Mouse (Mus musculus): ENCODE measurements at regions not wholly inside any gene's neighbourhood (a gene's known extent, or its start where the extent isn't known, plus 50 kb on each side); places are given as distances from the start of the nearest gene placed in this dataset.

DNA sequence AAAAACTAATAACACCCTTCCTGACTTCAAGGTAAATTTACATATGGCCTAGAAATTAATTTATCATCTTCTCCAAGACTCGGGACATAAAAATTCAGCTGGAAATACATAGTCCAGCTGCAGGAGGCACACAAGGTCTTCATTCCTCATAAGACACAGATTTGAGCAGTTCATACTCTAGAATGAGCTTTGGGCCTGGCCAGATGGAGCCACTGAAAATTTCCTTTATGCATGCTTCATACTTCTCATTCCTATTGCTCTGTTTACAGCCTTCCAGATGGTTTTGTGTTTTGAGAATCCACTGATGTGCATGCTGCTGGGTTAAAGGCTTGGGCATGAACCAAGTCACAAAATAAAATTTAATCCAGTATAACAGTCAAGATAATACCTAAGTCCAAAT lies 222.1 kb downstream of the Ptprc start:
- TF ChIP-seq CTCF (IDR thresholded peaks at IDR 0.05) (no peak), POLR2A (IDR thresholded peaks at IDR 0.05; ENCODE audit: insufficient read depth, low read depth, low read length) (no peak), EP300 (IDR thresholded peaks at IDR 0.05; ENCODE audit: insufficient read depth, low read depth, low read length) (no peak)
